Mouse (Mus musculus) midbrain, embryonic 14.5 days (tissue): ENCODE data around the gene Dcx. TPM values are rescaled to one million over a fixed set of nuclear protein-coding genes. Genes with fewer than 3 reads are reported as not detected.

Experiments
- ATAC-seq: fragments of 200-750 bp; cut with Nextera tagmentation; 2 replicates; pipeline ENCODE4 v1.8.0; 2017; ENCODE audit warnings: moderate number of reproducible peaks, moderate library complexity; ENCODE audit not compliant: low FRiP score, low TSS enrichment
- DNase-seq: peaks from one replicate; pipeline ENCODE4 v3.0.0-alpha.2; 2015
- H3K27ac ChIP-seq: fragments of 300-500 bp; sonication (generic); replicated peaks from 2 replicates; pipeline ENCODE4 v1.5.1; 2014; ENCODE audit warnings: mild to moderate bottlenecking, low read depth, low read length, moderate library complexity
- H3K27me3 ChIP-seq: fragments of 300-500 bp; sonication (generic); 2 replicates; pipeline ENCODE4 v1.6.1; 2014; ENCODE audit warnings: low read length, control low read depth, mixed read lengths; ENCODE audit not compliant: control insufficient read depth, insufficient read depth
- H3K36me3 ChIP-seq: fragments of 300-500 bp; sonication (generic); 2 replicates; pipeline ENCODE4 v1.6.1; 2014; ENCODE audit warnings: low read length, control low read depth; ENCODE audit not compliant: control insufficient read depth, insufficient read depth
- H3K4me1 ChIP-seq: fragments of 300-500 bp; sonication (generic); 2 replicates; pipeline ENCODE4 v1.6.1; 2014; ENCODE audit warnings: mild to moderate bottlenecking, antibody characterized with exemption, low read length, control low read depth; ENCODE audit not compliant: control insufficient read depth, insufficient read depth
- H3K4me2 ChIP-seq: fragments of 300-500 bp; sonication (generic); 2 replicates; pipeline ENCODE4 v1.6.1; 2014; ENCODE audit warnings: mild to moderate bottlenecking, low read length, moderate library complexity
- H3K4me3 ChIP-seq: fragments of 300-500 bp; sonication (generic); replicated peaks from 2 replicates; pipeline ENCODE4 v1.5.1; 2014; ENCODE audit warnings: low read depth, low read length
- H3K9ac ChIP-seq: fragments of 300-500 bp; sonication (generic); replicated peaks from 2 replicates; pipeline ENCODE4 v1.6.1; 2014; ENCODE audit warnings: mild to moderate bottlenecking, low read length, moderate library complexity
- H3K9me3 ChIP-seq: fragments of 300-500 bp; sonication (generic); 2 replicates; pipeline ENCODE4 v1.6.1; 2016; ENCODE audit warnings: low read length, control low read depth, mixed read lengths; ENCODE audit not compliant: control insufficient read depth
- WGBS: fragments of 180-500 bp; shearing (Covaris S2); extraction: QIAGEN DNeasy Blood & Tissue Kit; methylation state at CpG from one replicate; pipeline ENCODE4 v1.1.7; 2014; 5-methylcytosine and 5-hydroxymethylcytosine counted together
- polyA plus RNA-seq: library from polyadenylated mRNA; unstranded; fragments of >200 nt; fragmentation: Nextera tagmentation; extraction: Ambion mirVana; gene quantifications from 2 replicates; pipeline ENCODE4 v1.2.1, GENCODE M21; 2014

Gene Dcx
- polyA plus RNA-seq, 1 experiment from 2014 or later, result 377 TPM

DNA sequence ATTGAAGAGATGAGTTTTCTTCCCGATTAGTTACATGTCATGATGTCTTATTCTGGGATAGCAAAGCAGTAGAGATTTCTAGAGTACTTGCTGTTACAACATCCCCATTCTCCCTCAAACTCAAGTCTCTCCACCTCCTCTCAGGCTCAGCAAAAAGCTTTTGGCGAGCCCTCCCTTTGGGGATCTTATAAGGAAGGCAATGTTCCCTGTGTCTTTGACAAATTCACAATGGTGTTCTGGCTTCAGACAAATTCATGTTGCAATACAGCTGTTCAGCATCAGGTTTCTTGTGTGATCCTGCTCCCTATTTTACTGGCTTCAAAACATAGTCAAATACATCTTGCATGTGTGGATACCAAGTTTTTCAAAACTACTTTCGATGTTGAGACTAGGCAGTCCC lies 53.5 kb downstream of the Dcx start:
- H3K9ac ChIP-seq, result no peak overlapping the region
- H3K4me2 ChIP-seq, result no peak overlapping the region
- no peak for DNase-seq
- H3K4me3 ChIP-seq, result no peak overlapping the region
- ATAC-seq, result no peak
- H3K27me3 ChIP-seq, result no peaks in the 10 kb centered on the region
- peaks cover 18% of the 10 kb centered on the region; the same call in 1 of the 2 replicates for H3K36me3 ChIP-seq
- no peaks in the 10 kb centered on the region for H3K9me3 ChIP-seq
- WGBS, result 85% methylated on average over 3 of the region's 3 CpGs
- H3K4me1 ChIP-seq, result no peaks in the 10 kb centered on the region; the same call in 1 of the 2 replicates
- H3K27ac ChIP-seq, result no peak overlapping the region

DNA sequence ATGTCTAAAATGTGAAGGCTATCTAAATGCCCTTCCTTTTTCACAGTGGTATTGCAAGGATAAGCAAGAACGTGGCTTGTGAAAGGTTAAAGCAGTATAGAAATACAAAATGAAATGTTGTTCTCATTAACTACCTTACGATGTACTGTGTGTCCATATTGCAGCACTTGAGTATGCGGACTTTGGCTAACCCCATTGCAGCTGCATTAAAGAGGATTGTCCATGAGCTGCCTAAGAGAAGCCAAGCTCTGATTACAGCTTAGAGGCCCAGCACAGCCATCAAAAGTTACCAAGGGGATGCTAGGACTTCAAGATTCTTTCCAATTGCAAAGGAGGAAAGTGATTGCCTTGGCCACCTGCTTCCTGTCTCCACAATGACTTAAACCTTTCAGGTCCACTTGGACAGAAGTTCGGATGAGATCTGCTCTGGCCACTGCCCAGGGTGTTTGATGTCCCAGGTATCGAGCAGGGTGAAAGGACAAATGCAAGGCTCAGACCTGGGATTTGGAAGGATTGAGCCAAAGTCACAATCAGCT lies 65.9 kb downstream of the Dcx start:
- Histone ChIP-seq H3K9me3 (no peaks in the 10 kb centered on the region), H3K36me3 (peaks cover 27% of the 10 kb centered on the region), H3K4me2 (no peak overlapping the region), H3K9ac (no peak overlapping the region), H3K27ac (no peak overlapping the region), H3K4me1 (no peaks in the 10 kb centered on the region), H3K27me3 (0 out of 2 replicates have a peak, but pooled peaks cover 2% of the 10 kb centered on the region), H3K4me3 (no peak overlapping the region)
- no peak for DNase-seq
- WGBS, result 79% methylated on average over 5 of the region's 5 CpGs
- ATAC-seq, result no peak

DNA sequence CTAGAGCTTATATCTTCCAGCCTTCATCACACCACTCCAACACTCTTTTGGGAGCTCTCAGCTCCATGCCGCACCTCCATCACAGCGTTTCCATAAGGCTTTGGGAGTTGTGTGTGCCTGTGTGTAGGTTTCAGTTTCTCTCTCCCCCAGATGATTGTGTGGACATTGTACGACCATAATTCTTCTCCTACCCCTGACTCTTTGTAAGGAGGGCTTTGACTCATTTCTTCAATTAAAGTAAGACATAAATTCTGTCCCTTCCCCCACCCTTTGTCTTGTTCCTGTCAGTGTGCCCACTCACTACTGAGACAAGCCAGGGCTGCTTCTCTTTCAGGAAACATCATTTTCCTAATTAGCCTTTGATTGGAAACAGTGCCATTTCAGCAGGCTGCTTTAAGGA lies 81.8 kb downstream of the Dcx start:
- no peaks in the 10 kb centered on the region for H3K9me3 ChIP-seq
- no peak overlapping the region for H3K4me2 ChIP-seq
- H3K4me1 ChIP-seq, result no peaks in the 10 kb centered on the region
- WGBS, result 83% methylated on average over 3 of the region's 3 CpGs
- H3K9ac ChIP-seq, result no peak overlapping the region
- H3K27ac ChIP-seq, result no peak overlapping the region
- no peak overlapping the region for H3K4me3 ChIP-seq
- ATAC-seq (no peak), DNase-seq (no peak)
- H3K36me3 ChIP-seq, result no peaks in the 10 kb centered on the region
- H3K27me3 ChIP-seq, result no peaks in the 10 kb centered on the region

DNA sequence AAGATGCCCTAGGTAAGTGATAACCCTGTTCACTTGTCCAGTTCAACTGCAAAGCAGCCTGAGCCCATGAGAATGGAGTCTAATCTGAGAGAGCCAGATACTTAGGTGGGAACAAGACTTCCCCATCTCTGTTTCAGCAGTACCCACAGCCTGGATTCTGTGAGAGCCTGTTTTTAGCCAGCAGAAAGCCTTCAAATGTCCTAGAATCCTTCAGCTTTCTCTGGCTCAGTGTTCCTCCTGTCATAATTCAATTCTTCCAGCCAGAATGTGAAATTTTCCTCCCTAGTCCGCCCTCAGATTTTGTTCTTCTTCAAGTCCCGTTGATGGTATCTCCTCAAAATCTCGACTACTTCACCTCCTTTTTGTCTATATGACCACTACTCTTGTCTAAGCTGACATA lies 83.1 kb downstream of the Dcx start:
- DNase-seq (no peak), ATAC-seq (no peak)
- WGBS, result 82% methylated on average over 3 of the region's 3 CpGs
- Histone ChIP-seq H3K27me3 (no peaks in the 10 kb centered on the region), H3K9me3 (no peaks in the 10 kb centered on the region), H3K4me3 (no peak overlapping the region), H3K27ac (no peak overlapping the region), H3K9ac (no peak overlapping the region), H3K4me1 (no peaks in the 10 kb centered on the region), H3K36me3 (no peaks in the 10 kb centered on the region), H3K4me2 (no peak overlapping the region)

DNA sequence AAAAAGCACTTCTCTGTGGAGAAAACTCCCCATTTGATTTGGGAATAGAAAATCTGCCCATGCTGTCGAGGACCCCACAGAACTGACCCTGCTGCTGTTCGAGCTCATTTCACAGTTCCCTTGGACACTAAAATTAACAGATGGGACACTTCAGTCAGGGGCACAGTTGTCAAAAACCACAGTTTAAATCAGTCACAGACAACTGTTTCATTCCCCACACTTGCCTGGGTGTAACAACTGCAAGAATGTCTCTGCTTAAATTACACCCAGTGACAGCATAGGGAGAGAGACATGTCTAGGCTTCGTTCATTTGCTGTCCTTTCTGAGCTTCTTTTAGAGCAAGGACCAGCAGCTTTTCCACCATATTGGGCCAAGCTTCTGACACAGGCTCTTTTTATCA lies 86.5 kb downstream of the Dcx start:
- Histone ChIP-seq H3K36me3 (no peaks in the 10 kb centered on the region), H3K27ac (no peak overlapping the region), H3K9me3 (no peaks in the 10 kb centered on the region), H3K9ac (no peak overlapping the region), H3K4me2 (no peak overlapping the region), H3K4me1 (no peaks in the 10 kb centered on the region), H3K27me3 (no peaks in the 10 kb centered on the region), H3K4me3 (no peak overlapping the region)
- ATAC-seq, result no peak
- no peak for DNase-seq
- 79% methylated on average over 3 of the region's 3 CpGs for WGBS

DNA sequence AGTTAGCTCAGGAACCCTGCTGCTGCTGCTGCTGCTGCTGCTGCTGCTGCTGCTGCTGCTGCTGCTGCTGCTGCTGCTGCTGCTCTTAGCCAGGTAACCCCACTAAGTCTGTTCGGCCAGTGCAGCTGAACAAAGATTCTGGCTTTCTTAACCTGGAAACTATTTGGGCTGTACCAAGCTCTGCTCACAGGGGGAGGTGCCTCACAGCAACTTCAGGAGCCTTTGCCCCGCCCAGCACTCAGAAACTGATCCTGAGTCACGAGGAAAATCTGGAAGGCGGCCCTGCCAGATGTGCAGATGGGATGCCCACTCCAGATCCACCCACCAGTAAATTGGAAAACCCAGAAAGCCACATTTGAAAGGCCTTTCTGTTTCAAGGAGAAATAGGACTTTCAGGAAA lies 105.9 kb downstream of the Dcx start, which contains the start of gene Capn6:
Gene Capn6 (minus strand): TSS at position 203 of the 400 bp plus-strand sequence.
- no peak within 1 kb of the TSS for H3K4me3 ChIP-seq
- no peak within 1 kb of the TSS for H3K27ac ChIP-seq
- WGBS, result 53% methylated on average over 4 of the region's 4 CpGs
- no peak within 1 kb of the TSS for H3K4me2 ChIP-seq
- no peaks in the 10 kb centered on the region for H3K27me3 ChIP-seq
- H3K9ac ChIP-seq, result no peak within 1 kb of the TSS
- no peaks in the 10 kb centered on the region for H3K9me3 ChIP-seq
- ATAC-seq (no peak), DNase-seq (no peak)
- H3K36me3 ChIP-seq, result no peaks in the 10 kb centered on the region
- H3K4me1 ChIP-seq, result no peaks in the 10 kb centered on the region

DNA sequence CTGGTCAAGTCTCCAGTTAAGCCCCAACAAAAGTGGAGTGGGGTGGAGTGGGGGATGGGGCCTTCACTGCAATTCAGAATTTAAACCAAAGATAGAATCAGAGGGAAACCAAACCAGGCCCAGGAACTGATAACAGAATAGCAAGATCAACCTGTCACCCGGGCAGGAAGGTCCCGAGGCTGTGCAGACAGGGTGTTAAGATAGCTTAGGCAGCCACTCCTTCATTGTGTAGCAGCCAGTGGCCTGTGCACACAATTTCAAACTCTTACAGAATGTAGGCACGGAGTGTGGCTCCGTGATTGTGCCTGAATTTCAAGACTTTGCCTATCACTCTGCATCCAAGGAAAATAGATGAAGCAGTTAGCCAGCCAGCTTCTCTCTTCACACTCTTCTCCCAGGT lies 106.6 kb downstream of the Dcx start:
- no peak overlapping the region for H3K4me2 ChIP-seq
- ATAC-seq (no peak), DNase-seq (no peak)
- H3K27me3 ChIP-seq, result no peaks in the 10 kb centered on the region
- no peaks in the 10 kb centered on the region for H3K36me3 ChIP-seq
- no peak overlapping the region for H3K4me3 ChIP-seq
- no peaks in the 10 kb centered on the region for H3K4me1 ChIP-seq
- no peak overlapping the region for H3K9ac ChIP-seq
- 63% methylated on average over 4 of the region's 4 CpGs for WGBS
- no peaks in the 10 kb centered on the region for H3K9me3 ChIP-seq
- no peak overlapping the region for H3K27ac ChIP-seq

DNA sequence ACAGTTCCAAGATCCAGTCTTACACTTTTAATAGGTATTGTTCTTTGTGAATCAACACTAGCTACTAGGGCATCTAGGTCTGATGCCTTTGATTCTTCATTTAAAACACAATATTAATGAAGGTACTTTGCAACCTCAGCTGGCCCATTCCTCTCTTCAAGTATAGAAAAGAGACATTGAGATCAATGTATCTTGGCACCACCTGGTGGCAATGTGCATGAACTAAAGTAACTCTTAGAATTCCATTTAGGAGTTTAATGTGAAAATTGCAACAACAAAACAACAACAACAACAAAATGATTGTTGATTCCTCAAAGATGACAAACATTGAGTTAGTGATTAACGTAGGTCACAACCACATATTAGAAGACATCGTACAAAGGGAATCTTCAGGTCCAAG lies 114.2 kb downstream of the Dcx start:
- no peak for ATAC-seq
- Histone ChIP-seq H3K4me2 (no peak overlapping the region), H3K27ac (no peak overlapping the region), H3K9me3 (no peaks in the 10 kb centered on the region), H3K9ac (no peak overlapping the region), H3K27me3 (no peaks in the 10 kb centered on the region), H3K36me3 (no peaks in the 10 kb centered on the region), H3K4me1 (no peaks in the 10 kb centered on the region), H3K4me3 (no peak overlapping the region)
- WGBS, result 92% methylated on average over 2 of the region's 2 CpGs
- peak; percentile 24 for DNase-seq

DNA sequence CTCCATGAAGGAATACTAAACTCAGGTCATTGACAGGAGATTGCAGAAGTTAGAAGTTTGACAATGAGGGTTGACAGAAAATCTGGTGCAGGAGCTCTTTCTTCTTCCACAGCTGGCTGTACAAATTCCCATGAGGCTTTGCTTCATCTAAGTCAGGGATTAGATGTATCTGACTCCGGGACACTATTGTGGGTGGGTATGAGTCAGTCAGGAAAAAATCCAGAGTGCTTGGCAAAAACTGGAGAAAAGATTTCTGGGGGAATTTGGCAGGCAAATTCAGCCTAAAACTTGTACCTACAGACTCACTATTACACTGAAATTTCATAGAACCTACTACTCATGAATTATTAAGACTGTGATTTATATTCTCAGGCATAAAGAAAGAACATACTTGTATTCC lies 117.2 kb downstream of the Dcx start:
- Histone ChIP-seq H3K27me3 (no peaks in the 10 kb centered on the region), H3K27ac (no peak overlapping the region), H3K9me3 (no peaks in the 10 kb centered on the region), H3K36me3 (no peaks in the 10 kb centered on the region), H3K4me3 (no peak overlapping the region), H3K9ac (no peak overlapping the region), H3K4me2 (no peak overlapping the region), H3K4me1 (no peaks in the 10 kb centered on the region)
- 91% methylated on average over 1 of the region's 1 CpGs for WGBS
- DNase-seq (no peak), ATAC-seq (no peak)
